Mouse (Mus musculus): Measurements from ENCODE around the gene Padi1.

DNA sequence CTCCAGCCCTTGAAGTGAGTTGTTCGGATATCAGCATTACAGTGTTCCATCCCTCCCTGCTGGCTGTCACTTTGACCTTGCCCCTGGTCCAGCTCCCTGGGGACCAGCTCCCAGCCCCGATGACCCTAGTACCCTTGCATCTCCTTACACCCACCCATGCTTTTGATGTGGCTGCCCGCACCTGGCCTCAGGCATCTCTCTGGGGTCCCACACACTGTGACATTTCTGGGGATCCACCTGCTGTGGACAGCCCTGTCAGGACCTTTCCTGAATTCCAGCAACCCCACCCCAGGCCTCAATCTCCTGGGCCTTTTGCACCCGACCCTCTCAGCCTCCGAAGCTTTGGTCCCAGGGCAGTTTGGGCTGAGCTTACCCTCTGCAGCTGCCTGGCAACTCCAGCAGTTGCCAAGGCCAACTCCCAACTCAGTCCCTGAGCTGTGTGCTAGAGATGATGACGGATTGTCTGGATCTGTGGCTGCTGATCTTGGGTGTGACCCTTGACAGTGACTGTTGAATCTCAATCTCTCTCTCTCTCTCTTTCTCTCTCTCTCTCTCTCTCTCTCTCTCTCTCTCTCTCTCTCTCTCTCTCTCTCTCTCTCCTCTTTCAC is 11.1 kb downstream of the Padi1 start:
- no peak for TF ChIP-seq CTCF (conservative IDR thresholded peaks at IDR 0.05; ENCODE audit: low read length)
- TF ChIP-seq POU5F1 (IDR thresholded peaks at IDR 0.05; ENCODE audit: borderline replicate concordance, low read length): no peak
- no peak for TF ChIP-seq NANOG (IDR thresholded peaks at IDR 0.05; ENCODE audit: borderline replicate concordance, low read length)
